Mouse (Mus musculus) erythroblast, embryonic 14.5 days (primary cell): ENCODE results near the gene Stxbp4. TPM values are rescaled to one million over a fixed set of nuclear protein-coding genes. Genes with fewer than 3 reads are reported as not detected.

Source experiments
- H3K27me3 ChIP-seq: 2 replicates; pipeline ENCODE4 v1.6.1; 2012; ENCODE audit warnings: inconsistent platforms; ENCODE audit not compliant: control insufficient read depth
- H3K36me3 ChIP-seq: 2 replicates; pipeline ENCODE4 v1.6.1; 2012; ENCODE audit warnings: mild to moderate bottlenecking, inconsistent platforms; ENCODE audit not compliant: control insufficient read depth
- H3K4me1 ChIP-seq: 2 replicates; pipeline ENCODE4 v1.6.1; 2012; ENCODE audit warnings: inconsistent platforms; ENCODE audit not compliant: control insufficient read depth
- H3K4me3 ChIP-seq: replicated peaks from 2 replicates; pipeline ENCODE3; 2012; ENCODE audit warnings: moderate library complexity, mild to moderate bottlenecking, inconsistent platforms
- H3K9me3 ChIP-seq: 2 replicates; pipeline ENCODE4 v1.6.1; 2012; ENCODE audit warnings: low read length, inconsistent platforms, mixed read lengths; ENCODE audit not compliant: control insufficient read depth
- GATA1 ChIP-seq: IDR thresholded peaks from 2 replicates; pipeline ENCODE4 v1.6.1; 2012; ENCODE audit warnings: low read length, inconsistent platforms, mixed read lengths
- TAL1 ChIP-seq: IDR thresholded peaks from 3 replicates; pipeline ENCODE4 v1.6.1; 2012; ENCODE audit warnings: low read length, inconsistent platforms, mixed read lengths
- polyA plus RNA-seq: library from polyadenylated mRNA; stranded (reverse); fragments of >175 nt; gene quantifications from 2 replicates; pipeline ENCODE4 v1.2.3, GENCODE M21; 2012

The Stxbp4 gene
- polyA plus RNA-seq, 1 experiment, result 0.13 TPM

DNA sequence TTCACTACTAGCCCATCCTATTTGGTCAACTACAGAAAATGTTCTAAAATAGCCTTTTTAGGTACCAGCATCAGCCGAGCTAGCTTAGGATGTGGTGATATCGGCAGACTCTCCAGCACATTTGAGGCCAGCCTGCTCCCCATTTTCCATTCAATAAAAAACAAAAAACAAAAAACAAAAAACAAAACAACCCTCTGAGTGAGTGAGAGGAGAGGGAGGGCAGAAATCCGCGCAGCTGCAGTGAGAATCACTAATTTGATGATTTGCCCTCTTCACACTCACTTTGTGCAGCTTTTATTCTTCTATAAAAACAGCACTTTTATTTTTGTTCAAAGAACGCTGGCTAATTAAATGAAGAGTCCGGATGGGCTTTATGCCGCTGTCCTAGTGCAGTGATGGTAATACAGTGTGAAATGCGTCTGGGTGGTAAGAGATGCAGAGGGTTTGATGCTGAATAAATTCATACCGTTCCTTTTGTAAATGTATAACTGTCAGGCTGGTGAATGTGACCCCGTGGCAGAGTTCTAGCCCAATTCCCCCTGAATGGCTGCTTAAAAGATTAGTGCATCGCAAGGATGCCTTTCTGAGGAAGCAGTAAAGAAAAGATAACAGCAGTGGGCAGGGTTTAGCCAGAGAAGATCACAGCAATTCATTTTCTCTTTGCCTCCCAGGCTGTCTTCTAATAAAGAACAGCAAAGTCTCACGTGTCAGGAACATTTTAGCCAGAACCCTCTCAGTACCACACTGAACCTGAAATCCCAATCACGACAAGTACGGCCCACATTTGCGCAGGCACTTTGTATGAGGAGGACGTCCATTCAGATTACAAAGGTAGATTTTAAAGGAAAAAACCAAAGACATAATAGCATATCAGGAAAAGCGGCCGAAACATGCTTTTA lies 85.3 kb downstream of the Stxbp4 start:
- peaks cover 2% of the 10 kb centered on the region for H3K36me3 ChIP-seq
- no peaks in the 10 kb centered on the region for H3K9me3 ChIP-seq
- no peak overlapping the region for H3K4me3 ChIP-seq
- H3K4me1 ChIP-seq, result peaks cover 4% of the 10 kb centered on the region
- no peaks in the 10 kb centered on the region for H3K27me3 ChIP-seq
- TF ChIP-seq GATA1 (no peak), TAL1 (no peak)

DNA sequence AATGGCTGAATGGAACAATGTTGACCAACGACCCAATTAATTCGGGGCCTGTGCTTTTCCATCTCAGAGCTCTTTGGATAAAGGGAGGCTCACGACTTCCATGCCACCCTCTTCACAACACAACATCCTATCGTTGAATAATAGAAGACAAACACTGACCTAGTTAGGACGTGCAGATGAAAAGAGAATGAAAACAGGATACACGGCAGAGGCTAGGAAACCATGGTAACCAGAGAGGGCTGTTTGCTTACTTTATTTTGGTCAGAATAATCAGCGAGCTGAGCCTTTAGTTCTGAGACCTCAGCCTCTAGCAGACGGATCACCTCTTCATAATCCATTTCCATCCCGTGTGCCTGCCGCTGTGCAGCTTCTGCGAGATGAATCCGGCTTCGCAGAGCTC lies 89.3 kb downstream of the Stxbp4 start:
- no peak for TF ChIP-seq TAL1
- no peak for TF ChIP-seq GATA1
- H3K9me3 ChIP-seq, result no peaks in the 10 kb centered on the region
- H3K4me3 ChIP-seq, result no peak overlapping the region
- H3K36me3 ChIP-seq, result peaks cover 6% of the 10 kb centered on the region
- no peaks in the 10 kb centered on the region for H3K4me1 ChIP-seq
- H3K27me3 ChIP-seq, result no peaks in the 10 kb centered on the region

DNA sequence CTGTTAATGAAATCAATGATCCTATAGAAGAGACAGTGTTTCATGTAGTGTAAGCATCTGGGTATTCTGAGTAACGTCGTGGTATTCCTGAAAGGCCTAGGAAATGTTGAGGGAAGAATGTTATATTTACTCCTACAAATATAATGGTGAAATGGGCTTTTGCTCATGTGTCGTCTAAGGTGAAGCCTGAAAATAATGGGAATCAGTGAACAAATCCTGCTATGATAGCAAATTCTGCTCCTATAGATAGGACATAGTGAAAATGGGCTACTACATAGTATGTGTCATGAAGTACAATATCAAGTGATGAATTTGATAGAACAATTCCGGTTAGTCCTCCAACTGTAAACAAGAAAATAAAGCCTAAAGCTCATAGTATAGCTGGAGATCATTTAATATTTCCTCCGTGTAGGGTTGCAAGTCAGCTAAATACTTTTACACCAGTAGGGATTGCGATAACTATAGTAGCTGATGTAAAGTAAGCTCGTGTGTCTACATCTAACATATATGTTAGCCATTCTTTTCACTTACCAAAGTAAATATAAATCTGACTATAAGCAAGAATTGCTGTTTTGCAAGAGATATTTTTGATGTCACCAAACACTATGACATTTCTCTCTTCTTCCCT lies 99.1 kb downstream of the Stxbp4 start:
- Histone ChIP-seq H3K4me3 (no peak overlapping the region), H3K27me3 (no peaks in the 10 kb centered on the region), H3K36me3 (peaks cover 22% of the 10 kb centered on the region), H3K9me3 (no peaks in the 10 kb centered on the region), H3K4me1 (no peaks in the 10 kb centered on the region)
- TF ChIP-seq GATA1 (no peak), TAL1 (no peak)

DNA sequence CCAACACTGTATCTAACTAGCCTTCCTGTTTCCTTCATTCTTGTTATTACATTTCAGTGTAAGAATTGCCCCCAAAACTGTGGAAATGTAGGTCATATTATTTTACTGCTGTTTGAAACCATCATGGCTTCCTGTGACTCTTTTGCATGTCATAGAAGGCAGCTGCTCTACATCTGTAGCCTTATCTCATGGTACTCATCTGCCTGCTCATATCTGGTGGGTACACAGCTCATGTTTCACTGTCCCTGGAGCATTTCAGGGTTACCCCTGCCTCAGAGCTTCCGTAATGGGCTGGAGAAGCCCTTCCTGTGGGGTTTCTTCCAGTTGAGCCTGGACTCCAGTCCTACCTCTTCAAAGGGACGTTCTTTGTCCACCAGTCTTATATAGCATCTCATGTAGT lies 112.6 kb downstream of the Stxbp4 start:
- Histone ChIP-seq H3K36me3 (peaks cover 11% of the 10 kb centered on the region), H3K4me1 (peaks cover 4% of the 10 kb centered on the region; the same call in 1 of the 2 replicates), H3K4me3 (no peak overlapping the region), H3K27me3 (no peaks in the 10 kb centered on the region), H3K9me3 (no peaks in the 10 kb centered on the region)
- TF ChIP-seq GATA1 (no peak), TAL1 (no peak)

DNA sequence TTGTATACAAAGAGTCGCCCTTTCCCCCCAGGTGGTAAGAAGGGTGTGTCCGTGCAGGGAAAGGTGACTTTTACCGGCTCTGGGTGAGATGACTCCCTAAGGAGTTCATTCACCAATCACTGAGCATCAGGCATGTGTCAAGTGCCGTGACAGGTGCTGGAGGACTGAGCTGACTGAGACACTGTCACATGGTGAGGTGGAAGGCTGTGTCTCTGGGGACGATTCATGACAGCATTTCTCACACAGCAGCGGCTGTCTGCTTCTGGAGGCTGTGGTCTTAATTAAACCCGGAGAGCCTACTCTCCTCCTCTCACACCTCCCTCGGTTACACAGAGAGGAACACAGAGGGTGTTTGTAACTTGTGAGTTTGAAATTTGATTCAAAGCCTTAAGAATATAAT lies 116.8 kb downstream of the Stxbp4 start:
- Histone ChIP-seq H3K4me1 (peaks cover 4% of the 10 kb centered on the region; the same call in 1 of the 2 replicates), H3K9me3 (no peaks in the 10 kb centered on the region), H3K36me3 (peaks cover 21% of the 10 kb centered on the region), H3K27me3 (no peaks in the 10 kb centered on the region), H3K4me3 (no peak overlapping the region)
- TF ChIP-seq GATA1 (no peak), TAL1 (no peak)

DNA sequence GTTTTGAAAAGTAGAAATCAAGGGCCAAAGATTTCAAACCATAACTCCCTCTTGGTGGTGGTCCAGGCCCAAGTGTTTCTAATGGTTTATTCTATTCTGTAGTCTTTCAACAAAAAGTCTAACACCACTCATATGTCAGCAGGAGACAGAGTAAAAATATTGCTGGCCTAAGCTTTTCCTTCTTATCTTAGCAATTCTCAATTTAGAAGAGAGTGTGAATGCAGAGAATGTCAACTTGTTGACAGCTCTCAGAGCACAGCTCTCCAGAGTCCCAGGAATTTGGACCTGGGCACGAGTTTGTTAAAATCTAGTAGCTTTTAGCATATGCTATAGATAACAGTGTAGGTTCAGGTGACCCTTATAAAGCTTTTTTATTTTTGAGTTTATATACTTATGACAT lies 120.1 kb downstream of the Stxbp4 start:
- Histone ChIP-seq H3K4me1 (no peaks in the 10 kb centered on the region), H3K27me3 (no peaks in the 10 kb centered on the region), H3K9me3 (no peaks in the 10 kb centered on the region), H3K36me3 (peaks cover 17% of the 10 kb centered on the region), H3K4me3 (no peak overlapping the region)
- TF ChIP-seq TAL1 (no peak), GATA1 (no peak)

DNA sequence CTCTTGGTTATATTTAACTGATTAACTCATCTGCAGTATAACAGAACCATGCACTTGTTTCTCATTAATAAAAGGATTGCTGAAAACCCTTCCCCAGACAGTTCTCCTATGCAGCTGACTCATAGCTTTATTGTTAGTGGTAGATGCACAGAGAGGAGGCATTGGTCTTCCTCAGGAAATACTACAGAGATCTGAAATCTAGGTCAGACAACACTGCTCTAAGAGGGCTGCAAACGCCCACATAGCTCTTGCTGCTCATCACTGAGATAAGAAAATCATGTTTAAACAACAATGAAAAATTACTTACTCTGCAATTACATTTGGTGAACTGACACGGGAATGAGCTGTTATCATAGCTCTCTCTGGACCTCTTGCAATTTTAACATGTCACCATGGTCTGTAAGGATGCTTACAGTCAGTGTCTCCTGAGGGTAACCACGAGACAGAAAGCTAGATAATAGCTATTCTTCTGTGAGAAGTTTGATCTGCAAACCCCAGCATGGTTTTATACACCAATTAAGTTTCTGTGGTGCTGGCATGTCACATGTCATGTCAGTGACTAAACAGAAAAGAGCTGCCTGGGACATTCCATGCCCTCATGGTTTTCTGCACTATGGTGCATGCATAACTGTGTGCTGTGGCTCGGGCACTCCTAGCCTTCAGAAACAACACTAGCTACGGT lies 125.2 kb downstream of the Stxbp4 start:
- TF ChIP-seq GATA1, result no peak
- TF ChIP-seq TAL1, result no peak
- Histone ChIP-seq H3K9me3 (no peaks in the 10 kb centered on the region), H3K4me1 (no peaks in the 10 kb centered on the region), H3K27me3 (no peaks in the 10 kb centered on the region), H3K36me3 (peaks cover 5% of the 10 kb centered on the region), H3K4me3 (no peak overlapping the region)

DNA sequence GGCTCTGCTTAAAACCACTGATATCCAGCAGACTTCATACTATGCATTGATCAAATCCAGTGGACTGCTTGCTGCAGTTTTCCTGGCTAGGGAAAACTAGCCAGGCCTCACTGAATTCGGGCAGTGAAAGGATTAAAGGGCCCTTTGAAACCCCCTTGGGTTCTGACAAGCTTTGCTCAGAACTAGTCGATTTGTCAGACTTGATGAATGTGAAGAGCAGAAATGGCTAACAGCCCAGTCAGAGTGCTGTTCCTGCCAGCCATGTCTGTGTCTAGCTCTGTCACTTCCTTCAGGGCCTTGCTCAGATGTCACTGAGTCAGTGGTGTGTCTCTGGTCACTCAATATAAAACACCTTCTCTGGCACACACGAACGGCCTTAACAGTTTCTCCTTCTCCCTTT lies 136.0 kb downstream of the Stxbp4 start:
- Histone ChIP-seq H3K36me3 (no peaks in the 10 kb centered on the region), H3K4me3 (no peak overlapping the region), H3K4me1 (no peaks in the 10 kb centered on the region), H3K9me3 (no peaks in the 10 kb centered on the region), H3K27me3 (no peaks in the 10 kb centered on the region)
- no peak for TF ChIP-seq TAL1
- TF ChIP-seq GATA1, result no peak

DNA sequence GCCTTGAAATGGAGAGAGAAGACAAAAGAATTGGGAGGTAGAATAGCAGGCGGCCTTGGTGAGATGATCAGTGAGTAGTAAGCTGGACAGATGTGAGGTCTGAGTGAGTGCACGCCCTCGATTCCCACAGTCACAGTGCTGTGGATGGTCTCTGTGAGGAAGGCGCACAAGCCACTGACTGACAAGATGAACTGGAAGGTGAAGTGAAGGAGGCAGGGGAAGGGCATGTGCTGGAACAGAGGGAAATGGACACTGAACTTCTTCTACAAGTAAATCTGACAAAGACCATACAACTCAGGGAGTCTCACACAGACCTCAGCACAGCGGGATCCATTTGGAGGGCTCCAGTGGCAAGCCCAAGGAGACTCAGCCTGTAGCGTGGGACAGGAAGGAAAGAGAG lies 138.0 kb downstream of the Stxbp4 start:
- H3K36me3 ChIP-seq, result no peaks in the 10 kb centered on the region
- H3K4me3 ChIP-seq, result no peak overlapping the region
- no peaks in the 10 kb centered on the region for H3K9me3 ChIP-seq
- no peaks in the 10 kb centered on the region for H3K4me1 ChIP-seq
- TF ChIP-seq GATA1, result no peak
- no peak for TF ChIP-seq TAL1
- no peaks in the 10 kb centered on the region for H3K27me3 ChIP-seq
